Mouse (Mus musculus) mature B cell (primary cell): ENCODE results near the gene Zfp653.
"Not testable (repeated sequence)": the region's sequence is repeated elsewhere in the genome, so short reads cannot be mapped to it uniquely, and the experiment has no call there.

ENCODE experiments used
- in situ Hi-C: fragments of 300-500 bp; cut with MboI; formaldehyde crosslinking; loops from 2 replicates; pipeline ENCODE4 v1.14.3; 2019

The Zfp653 gene

GRCm38 (mm10) chr9:22070791-22071573 lies at the start of gene Zfp653, which contains the start of gene Gm49318:
TSS of gene Zfp653 (minus strand) at chr9:22071376.
TSS of gene Gm49318 (minus strand) at chr9:22071259.
- in situ Hi-C loops: no loop called here

DNA sequence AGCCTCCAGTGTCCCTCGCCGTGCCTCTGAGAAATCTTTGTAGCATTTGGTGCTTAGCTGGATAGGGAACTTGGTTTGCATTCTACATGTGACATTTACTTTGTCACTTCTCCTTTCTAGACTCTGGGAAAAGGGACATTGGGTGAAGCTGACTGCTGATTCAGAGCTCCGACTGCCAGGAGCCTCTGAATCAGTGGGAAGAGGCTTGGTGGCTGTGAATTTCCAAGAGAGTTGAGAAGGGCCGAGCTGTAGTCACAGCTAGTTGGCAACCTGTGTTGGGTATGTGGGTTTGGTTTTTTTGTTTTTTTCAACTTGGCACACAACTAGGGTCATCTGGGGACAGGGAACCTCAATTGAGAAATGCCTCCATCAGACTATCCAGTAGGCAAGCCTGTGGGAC lies 48.4 kb upstream of the Zfp653 start:
- in situ Hi-C loops: no loop called here

DNA sequence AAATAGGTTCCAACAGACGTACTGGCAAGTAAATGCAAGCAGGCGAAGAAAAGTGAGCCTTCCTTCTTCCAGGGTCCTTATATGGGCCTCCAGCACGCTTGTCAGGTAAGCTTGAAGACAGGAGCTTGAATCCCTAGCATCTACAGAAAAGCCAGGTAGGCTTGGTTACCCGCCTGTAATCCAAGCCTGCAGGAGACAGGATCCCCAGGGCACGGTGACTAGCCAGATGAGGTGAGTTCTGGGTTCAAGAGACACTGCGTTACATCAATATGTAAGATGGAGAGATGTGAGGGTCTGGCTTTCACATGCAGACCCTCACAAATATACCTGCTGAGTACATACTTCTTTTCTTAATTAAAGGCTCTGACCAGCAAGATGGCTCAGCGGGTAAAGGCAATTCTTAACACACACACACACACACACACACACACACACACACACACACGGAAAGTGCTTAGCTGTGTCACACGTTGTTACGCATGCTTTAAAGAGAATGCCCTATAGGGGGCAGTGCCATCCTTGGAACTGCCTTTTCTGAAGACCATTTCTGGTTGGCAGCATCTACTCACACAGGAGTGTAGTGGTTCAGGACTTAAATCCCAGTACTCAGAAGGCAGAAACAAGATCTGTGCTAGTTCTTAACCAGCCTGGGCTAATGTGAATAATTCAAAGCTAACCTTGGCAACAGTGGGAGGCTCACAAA lies 46.7 kb upstream of the Zfp653 start:
- in situ Hi-C loops: no loop called here

- in situ Hi-C loops: no loop called here
Observed at GRCm38 (mm10) chr9:22116740-22117426, 45.7 kb upstream of the Zfp653 start, which contains the start of gene Elof1. TSS of gene Elof1 (minus strand) at chr9:22117172.

DNA sequence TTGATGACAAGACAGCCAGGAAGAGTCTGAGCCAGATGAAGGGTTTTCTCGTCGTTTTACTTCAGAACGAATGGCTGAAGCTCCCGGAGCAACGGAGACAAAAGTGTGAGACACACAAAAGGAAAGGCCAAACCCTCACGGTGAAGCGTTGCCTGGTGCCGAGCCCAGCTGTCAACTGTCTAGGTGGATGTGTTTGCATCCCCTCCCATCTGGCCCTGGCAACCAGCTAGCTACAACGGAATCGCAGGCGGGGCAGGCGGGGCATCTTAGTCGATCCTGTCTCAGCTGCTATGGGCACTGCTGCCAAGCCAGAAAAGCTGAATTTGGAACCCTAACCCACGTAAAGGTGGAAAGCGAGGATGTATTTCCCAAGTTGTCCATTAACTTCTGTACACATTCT lies 44.9 kb upstream of the Zfp653 start:
- in situ Hi-C loops: no loop called here

DNA sequence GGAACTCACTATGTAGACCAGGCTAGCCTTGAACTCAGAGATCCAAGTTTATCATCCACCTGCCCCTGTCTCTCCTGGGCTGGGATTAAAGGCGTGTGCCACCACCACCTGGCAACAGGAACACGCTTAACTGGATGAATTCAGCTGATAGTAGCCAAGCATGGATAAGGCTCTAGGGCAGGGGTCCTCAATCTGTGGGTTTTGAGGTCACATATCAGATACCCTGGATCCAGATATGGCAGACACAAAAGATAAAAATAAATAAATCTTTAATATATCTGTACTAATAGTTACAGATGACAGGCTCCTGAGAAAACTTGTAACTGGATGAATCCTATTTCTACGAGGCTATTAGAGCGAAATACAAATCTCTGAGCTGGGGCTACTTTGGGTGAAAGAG lies 44.5 kb upstream of the Zfp653 start:
- in situ Hi-C loops: no loop called here

DNA sequence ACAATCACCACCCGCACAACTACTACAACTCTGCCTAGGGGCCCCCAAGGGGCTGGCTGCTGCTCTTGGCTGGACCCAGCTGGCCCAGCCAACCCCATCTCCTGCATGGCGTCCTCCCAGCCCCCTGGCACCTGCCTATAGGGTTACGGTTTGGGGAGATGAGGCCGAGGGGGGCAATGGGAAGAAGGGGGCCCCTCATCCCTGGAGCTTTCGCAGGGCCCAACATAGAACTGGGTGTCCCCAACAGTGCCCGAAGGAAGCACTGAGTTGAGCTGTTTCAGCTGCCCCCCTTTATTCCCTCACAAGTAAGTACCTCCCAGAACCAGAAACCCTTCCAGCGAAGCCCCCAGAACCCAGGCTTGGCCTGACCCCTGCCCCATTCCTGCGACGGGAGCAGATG lies 37.0 kb upstream of the Zfp653 start:
- in situ Hi-C loops: no loop called here

DNA sequence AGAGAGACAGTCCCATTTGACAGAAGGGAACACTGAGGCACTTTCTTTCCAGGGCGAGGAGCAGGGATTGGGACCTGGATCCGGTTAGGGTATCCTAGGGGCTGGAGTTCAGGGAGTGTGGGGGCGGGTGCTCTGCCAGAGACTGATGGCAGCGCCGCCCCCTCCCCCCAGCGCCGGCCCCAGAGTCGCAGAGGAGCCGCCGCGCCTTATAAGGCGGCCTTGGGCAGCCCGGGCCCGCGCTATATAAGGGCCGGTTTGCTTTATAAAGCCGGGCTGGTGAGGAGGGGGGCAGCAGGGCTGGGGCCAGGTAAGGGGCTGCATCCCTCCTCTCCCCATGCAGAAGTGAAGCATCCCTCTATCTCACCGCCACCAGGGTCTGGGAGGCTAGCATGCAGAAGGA lies 28.7 kb upstream of the Zfp653 start:
- in situ Hi-C loops: no loop called here

GRCm38 (mm10) chr9:22098993-22099696 lies 28.0 kb upstream of the Zfp653 start, which contains the start of gene Cnn1:
TSS of gene Cnn1 (plus strand) at chr9:22099216.
- in situ Hi-C loops: no loop called here

GRCm38 (mm10) chr9:22095854-22096307 lies 24.7 kb upstream of the Zfp653 start:
- in situ Hi-C loops: no loop called here

DNA sequence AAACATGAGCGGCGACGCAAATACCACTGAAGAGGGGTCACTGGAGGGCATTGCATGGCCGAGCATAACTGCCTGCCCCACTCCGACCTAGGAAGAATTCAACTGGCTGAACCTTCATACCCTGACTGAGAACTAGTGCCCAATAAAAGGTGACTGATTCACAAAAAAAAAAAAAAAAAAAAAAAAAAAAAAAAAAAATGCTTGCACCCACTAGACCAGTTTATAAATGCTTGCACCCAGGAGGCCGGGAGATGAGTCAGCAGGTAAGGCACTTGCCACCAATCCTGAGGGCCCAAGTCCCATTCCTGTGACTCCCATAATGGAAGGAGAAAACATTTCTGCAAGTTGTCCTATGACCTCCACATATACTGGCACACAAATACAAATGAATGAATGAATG lies 21.6 kb upstream of the Zfp653 start:
- in situ Hi-C loops: no loop called here

DNA sequence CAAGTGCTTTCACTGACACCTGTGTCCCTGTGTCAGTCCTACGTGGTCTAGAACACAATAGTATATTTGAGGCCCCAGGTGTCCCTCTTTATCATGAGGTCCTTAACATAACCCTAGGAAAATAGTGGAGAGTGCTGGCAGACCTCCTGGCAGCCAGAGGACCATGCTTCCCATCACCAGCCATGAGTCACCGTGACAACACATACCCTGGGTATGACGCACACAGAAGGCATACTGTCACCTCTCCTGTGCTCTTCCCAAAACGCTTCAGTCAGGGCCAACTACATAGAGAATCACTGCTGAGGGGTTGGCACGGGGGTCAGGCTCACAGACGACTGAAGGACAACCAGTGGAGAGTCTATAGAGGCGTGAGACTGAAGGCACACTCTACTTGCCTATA lies 18.8 kb upstream of the Zfp653 start:
- in situ Hi-C loops: no loop called here

DNA sequence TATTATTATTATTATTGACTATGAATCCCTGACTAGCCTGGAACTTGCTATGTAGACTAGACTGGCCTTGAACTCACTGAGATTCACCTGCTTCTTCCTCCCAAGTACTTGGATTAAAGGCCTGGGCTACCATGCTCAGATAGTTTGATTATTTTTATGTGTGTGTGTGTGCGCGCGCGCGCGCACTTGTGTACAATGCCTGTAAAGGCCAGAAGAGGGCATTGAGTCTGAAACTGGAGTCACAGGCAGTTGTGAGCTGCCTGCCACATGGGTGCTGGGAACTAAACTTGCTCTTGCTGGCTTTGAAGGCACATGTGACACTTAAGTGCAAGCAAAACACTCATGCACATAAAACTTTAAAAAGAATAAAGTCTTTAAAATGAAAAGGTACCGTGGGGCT lies 18.1 kb upstream of the Zfp653 start:
- in situ Hi-C loops: no loop called here

DNA sequence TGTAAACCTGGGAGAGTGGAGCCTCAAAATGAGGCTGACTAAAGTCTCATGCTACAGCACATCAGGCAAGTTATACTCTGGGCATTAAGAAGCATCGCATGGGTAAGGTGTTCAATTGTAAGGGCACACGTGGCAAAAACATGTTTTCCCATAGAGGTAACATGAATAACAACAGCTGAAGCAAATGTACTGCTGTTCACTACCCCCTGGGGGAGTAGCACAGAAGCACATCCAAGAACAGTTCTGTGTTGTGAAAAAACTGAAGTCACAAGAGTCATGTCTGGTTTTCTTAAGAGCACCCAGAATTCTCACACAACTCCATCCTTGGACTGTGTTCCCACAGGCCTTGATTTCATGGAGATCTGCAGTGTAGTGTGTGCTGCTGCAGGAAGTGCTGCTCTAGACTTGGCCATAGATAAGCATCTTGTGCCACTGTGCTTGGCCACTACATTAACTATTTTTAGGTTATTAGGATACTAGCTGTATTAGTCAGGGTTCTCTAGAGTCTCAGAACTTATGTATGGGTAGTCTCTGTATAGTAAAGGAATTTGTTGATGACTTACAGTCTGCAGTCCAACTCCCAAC lies 15.9 kb upstream of the Zfp653 start:
- in situ Hi-C loops: no loop called here

- in situ Hi-C loops: no loop called here
Observed at GRCm38 (mm10) chr9:22086012-22086411, 14.8 kb upstream of the Zfp653 start.

DNA sequence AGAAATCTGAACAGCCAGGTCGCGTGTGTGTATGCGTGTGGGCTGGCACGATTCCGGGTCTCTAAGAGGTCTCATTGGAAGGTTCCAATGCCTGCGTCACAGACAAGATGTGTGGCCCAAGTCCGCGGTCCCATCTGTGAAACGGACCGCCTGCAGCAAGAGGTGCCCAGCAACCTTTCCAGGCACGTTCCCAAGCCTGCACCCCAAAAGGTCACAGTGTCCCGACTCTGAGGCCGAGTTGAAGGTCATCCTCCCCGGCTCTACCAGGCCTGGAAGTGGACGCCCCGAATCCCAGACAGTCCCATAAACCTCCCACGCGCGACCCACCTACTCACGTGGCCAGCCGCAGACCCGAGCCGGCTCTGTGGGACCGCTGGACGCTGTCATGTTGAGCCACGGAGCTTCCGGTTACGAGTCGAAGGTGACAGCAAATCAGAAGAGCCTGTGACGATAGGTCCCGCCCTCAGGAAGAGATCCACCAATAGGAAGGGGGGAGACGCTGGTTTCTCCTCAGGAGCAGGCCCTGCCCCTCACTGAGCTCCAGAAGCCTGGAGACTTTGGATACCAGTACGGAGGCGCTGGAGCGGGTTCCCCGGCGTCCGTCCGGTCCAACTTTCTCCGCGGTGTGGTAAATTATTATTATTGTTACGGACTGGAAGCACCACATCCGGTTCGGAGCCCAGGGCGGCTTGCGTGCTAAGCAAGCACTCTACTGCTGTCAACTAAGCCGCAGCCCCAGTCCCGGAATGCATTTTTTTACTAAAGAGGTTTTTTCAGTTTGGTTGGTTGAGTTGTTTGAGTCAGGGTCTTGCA lies 14.1 kb upstream of the Zfp653 start, which contains the start of gene Ecsit:
Gene Ecsit, minus strand, starts transcription at position 417 of the 813 bp plus-strand sequence.
- in situ Hi-C loops: no loop called here

GRCm38 (mm10) chr9:22084667-22085021 lies 13.5 kb upstream of the Zfp653 start:
- in situ Hi-C loops: no loop called here

DNA sequence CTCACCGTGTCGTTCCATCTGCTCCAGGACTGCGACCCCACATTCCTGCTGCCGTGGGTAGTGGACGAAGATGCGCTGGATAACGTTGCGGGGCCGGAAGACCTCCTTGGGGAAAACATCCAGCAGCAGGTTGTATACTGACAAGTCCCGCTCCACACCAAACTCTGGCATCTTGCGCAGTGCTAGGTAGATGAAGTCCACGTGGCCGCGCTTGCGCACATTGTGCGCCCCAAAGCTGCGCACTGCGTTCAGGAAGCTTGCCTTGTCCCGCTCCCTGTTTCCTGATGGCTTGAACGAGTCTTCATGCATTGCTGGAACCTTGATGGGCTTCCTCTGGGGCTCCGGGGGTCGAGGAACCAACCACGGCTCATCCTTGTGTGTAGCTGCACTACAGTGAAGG lies 5.0 kb upstream of the Zfp653 start:
- in situ Hi-C loops: no loop called here

- in situ Hi-C loops: not testable (repeated sequence)
Observed at GRCm38 (mm10) chr9:22075778-22076177, 4.6 kb upstream of the Zfp653 start.

- in situ Hi-C loops: no loop called here
Observed at GRCm38 (mm10) chr9:22072276-22072675, 1.1 kb upstream of the Zfp653 start.
